Mouse (Mus musculus) common myeloid progenitor, adult 5-6 weeks (primary cell): ENCODE measurements around the gene Tpbg. TPM values are rescaled to one million over a fixed set of nuclear protein-coding genes. Genes with fewer than 3 reads are reported as not detected.

Experiments
- total RNA-seq: library from RNA; stranded (forward); fragments of 200-1000, 187-1606 nt; gene quantifications from 2 replicates; pipeline ENCODE4 v1.2.3, GENCODE M21; 2017

Gene Tpbg
- total RNA-seq, 1 experiment from 2014 or later, result not detected

Other genes starting within 250 kb of the Tpbg start
- 80.0 and 88.7 TPM in 2 replicates for gene Ibtk, start 93.0 kb upstream of the Tpbg start, total RNA-seq